Mouse (Mus musculus): Measurements from ENCODE around the gene Ascl3.

Ascl3 gene

DNA sequence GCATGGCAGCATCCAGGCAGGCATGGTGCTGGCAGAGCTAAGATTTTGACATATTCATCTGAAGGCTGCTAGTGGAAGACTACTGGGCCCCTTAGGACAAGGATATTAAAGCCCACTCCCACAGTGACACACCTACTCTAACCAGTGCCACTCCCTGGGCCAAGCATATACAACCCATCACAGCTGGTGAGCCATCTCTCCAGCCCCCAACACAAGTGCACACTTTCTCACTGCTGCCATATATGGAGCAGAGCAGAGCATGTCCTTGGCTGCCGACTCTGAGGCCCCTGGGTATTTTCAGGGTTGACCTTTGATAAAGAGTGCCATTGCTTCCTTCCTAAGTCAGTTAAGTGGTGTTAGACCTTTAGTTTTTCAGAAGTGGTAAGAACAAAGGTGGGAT lies 21.5 kb downstream of the Ascl3 start:
- no peak for DNase-seq (ENCODE audit: low spot score in 2 of 2)

DNA sequence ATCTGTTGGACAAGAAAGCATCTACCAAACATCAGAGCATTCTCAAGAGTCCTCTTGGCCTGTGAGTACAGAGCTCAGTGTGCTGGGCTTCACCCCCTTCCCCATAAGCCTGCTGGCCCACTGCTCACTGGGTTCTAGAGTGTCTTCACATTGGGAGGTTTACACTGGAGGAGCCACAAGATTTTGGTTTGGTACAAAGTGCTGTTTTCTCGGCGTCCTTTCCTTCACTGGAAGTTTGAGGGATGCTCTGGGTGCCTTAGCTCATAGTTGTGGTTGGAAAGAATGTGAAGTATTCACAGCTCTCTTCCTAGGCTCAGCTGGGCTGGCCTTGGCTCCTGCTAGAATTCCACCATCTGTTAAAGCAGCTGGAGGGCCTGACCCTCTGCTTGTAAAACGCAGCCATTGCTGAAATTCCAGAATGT lies 22.6 kb downstream of the Ascl3 start:
- no peak for DNase-seq (ENCODE audit: low spot score in 2 of 2)

DNA sequence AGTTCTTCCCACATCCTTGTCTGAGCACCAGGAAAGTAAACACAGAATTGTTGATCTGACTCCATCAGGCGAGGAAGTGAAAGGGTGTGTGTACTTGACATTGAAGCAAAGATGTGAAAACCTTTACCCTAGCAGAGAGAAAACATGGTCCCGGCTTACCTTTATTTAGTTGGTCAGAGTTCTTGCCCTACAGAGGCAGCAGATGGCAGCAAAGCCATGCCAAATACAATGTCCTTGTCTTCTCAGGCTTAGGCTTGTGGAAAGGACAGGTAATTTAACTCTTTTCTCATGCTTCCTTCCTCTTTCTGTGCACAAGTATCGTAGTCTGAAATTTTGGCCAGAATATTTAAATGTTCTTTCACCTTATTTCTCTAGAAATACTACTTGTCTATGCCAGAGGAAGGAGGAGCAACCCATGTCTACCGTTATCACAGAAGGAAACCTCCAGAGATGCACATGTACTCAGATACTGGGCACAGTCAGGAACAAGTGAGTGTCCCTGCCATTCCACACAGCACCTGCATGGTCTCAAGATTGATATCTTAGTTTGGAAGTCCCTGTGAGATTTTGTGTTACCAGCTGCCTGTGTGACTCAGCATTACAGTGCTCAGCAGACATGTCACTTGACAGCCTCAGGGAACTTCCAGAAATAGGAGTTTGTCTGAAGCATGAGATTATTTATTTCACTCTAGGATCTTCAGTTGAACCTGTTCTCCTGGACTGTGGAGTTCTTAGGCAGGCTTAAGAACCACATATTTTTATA lies 24.3 kb downstream of the Ascl3 start:
- DNase-seq (ENCODE audit: low spot score in 2 of 2): peak in 1 of 2 experiments; percentile 26

- no peak for DNase-seq (ENCODE audit: low spot score in 2 of 2)
Measured at GRCm38 (mm10) chr7:109704461-109704860, 27.1 kb downstream of the Ascl3 start.

- DNase-seq (ENCODE audit: low spot score in 2 of 2): no peak
Measured at GRCm38 (mm10) chr7:109704016-109704377, 27.5 kb downstream of the Ascl3 start.

GRCm38 (mm10) chr7:109703190-109704015 lies 28.1 kb downstream of the Ascl3 start, which contains the start of the genes St5 and Akip1:
St5 (minus strand) TSS chr7:109703605.
Akip1 (plus strand) TSS chr7:109703690.
- DNase-seq (ENCODE audit: low spot score in 2 of 2): peak; percentile 88 to 92

DNA sequence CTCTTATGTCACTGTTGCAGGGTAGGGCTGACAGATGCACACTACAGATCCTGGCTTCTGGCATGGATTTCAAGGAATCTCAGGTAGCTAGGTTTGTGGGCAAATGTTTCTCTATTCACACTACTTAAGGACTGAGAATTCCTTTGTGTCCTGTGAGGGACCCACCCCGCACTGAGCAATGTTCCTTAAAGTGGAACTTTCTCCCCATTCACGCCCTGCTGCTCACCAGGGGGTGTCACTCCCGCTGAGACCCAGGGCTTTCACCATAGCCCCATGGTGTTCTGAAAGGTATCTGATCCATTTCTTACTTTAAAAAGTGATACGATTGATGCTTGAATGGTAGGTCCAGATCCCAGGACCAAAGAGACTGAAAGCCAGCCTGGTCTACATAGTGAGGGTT lies 28.8 kb downstream of the Ascl3 start:
- DNase-seq (ENCODE audit: low spot score in 2 of 2): no peak

GRCm38 (mm10) chr7:109700213-109700612 lies 31.3 kb downstream of the Ascl3 start:
- DNase-seq (ENCODE audit: low spot score in 2 of 2): no peak

DNA sequence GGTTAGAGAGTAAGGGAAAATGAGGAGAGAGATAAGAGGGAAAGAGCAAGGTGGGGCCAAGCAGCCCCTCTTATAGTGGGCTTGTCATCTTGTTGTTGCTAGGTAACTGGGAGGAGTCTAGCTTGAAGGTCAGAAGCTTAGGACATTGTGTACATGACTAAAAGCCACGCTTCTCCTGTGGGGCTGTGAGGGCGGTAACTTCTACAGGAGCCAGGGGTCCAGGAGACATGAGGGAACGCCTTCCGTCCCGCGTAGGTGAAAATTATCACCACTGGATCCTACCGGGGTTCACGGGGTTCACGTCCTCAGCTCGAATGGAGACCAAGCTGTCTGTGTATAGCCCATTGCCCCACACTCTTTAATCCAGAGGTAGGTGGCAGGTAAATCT lies 36.2 kb downstream of the Ascl3 start:
- DNase-seq (ENCODE audit: low spot score in 2 of 2): no peak

- DNase-seq (ENCODE audit: low spot score in 2 of 2): no peak
Measured at GRCm38 (mm10) chr7:109694576-109695338, 36.8 kb downstream of the Ascl3 start.

DNA sequence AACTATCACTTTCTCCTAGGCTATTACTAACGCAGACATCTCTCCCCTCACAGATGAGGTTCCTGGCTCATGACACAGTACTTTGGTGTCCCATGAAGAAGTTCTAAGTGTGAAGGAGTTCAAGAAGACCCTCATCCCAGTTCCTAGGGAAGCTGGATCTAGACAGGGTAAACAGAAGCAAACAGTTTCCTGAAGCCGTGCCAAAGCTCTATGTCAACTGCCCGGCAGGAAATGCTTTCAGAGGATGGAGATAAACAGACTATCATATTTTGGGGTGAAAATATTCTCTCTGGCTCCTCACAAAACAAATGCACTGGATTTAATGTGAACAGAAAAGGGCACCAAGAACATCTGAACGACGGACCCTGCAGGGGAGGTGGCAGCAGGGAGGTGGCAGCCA lies 40.6 kb downstream of the Ascl3 start:
- no peak for DNase-seq (ENCODE audit: low spot score in 2 of 2)

DNA sequence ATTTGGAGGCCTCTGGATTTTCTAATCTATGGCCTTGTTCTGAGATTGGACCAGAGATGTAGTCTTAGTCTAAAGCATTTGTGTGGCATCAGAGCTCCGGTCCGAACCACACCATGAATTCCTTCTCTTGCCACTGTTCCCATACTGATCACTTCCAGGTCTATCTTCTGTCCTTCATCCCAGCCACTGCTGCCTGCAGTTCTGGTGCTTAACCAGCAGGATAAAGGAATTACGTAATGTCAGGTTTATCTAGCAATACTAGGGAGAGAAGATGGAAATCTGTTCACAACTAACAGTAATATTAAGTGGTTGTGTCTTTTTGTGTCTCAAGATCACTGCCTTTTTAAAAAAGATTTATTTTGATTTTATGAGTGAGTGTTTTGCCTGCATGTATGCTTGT lies 41.4 kb downstream of the Ascl3 start:
- DNase-seq (ENCODE audit: low spot score in 2 of 2): no peak

DNA sequence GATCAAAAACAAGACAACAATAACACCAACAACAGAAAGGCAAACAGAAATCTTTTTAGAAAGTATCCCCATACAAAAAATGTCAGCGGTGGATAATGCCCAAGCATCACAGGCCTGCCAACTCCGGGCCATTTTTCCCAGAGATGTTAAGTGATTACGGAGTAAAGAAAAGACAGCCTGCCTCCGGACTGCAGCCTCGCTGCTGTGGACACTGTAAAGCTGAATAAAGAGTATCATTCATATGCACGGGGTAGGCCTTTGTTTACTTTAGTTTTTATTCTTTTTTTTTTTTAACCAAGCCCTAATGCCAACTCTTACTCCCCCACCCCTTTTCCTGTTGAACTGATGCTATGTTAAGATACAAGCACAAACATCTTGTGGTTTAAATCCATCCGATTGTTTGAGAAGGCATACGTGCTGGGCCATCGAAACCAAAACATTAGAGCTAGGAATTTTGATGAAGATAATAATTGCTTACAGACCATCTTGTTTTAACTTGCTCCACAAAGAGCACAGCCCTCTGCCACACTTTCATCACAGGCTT lies 44.9 kb downstream of the Ascl3 start:
- no peak for DNase-seq (ENCODE audit: low spot score in 2 of 2)

GRCm38 (mm10) chr7:109680879-109681278 lies 50.6 kb downstream of the Ascl3 start:
- no peak for DNase-seq (ENCODE audit: low spot score in 2 of 2)

DNA sequence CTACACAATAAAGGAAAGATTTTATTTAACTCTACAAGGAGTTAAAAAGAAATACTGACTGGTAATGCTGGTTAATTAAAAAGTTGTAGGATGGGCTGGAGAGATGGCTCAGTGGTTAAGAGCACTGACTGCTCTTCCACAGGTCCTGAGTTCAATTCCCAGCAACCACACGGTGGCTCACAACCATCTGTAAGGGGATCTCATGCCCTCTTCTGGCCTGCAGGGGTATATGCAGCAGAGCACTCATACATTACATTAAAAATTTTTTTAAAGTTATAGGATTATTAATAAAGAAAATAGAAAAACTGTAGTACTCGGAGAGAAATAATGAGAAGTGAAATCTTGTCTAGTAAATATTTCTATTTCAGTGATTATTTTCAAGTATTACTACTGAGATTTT lies 51.2 kb downstream of the Ascl3 start:
- no peak for DNase-seq (ENCODE audit: low spot score in 2 of 2)

All from frontal cortex, postnatal 14 days (tissue).